Mouse (Mus musculus): ENCODE results near the gene Cd8a. TPM values are rescaled to one million over a fixed set of nuclear protein-coding genes. Genes with fewer than 3 reads are reported as not detected.
"Not testable (repeated sequence)": the region's sequence is repeated elsewhere in the genome, so short reads cannot be mapped to it uniquely, and the experiment has no call there.

The Cd8a gene
- polyA plus RNA-seq (2012; rRNA removed) (not detected in 2 replicates), polyA plus RNA-seq (2014; fragmentation: Nextera tagmentation; extraction: Ambion mirVana) (not detected in 2 replicates)

- WGBS (ENCODE audit: insufficient replicate concordance): 60% methylated on average over 14 of the region's 14 CpGs
- H3K9me3 ChIP-seq (ENCODE audit: control insufficient read depth, low read length): no peaks in the 10 kb centered on the region
- H3K36me3 ChIP-seq (replicated peaks; ENCODE audit: control insufficient read depth, insufficient read depth, low read depth): no peaks in the 10 kb centered on the region
- H3K9ac ChIP-seq (replicated peaks): no peak within 1 kb of the TSS
- H3K4me3 ChIP-seq (ENCODE audit: insufficient read depth in 1 of 2, low read depth in 2 of 2, low read length in 2 of 2): no peak within 1 kb of the TSS
- no peak for ATAC-seq (ENCODE audit: insufficient read depth)
- TF ChIP-seq EP300 (IDR thresholded peaks at IDR 0.05; ENCODE audit: low read depth): no peak
- TF ChIP-seq CTCF (IDR thresholded peaks at IDR 0.05; ENCODE audit: low read depth): no peak
- H3K27ac ChIP-seq: no peak within 1 kb of the TSS
- H3K4me2 ChIP-seq (ENCODE audit: low read depth): no peak within 1 kb of the TSS
- DNase-seq (ENCODE audit: low read depth in 3 of 3, low spot score in 3 of 3): no peak
- H3K4me1 ChIP-seq (replicated peaks; ENCODE audit: control insufficient read depth in 2 of 2, insufficient read depth in 2 of 2, low read length in 1 of 2): no peaks in the 10 kb centered on the region
- H3K27me3 ChIP-seq (ENCODE audit: control insufficient read depth, insufficient read depth, low read length): no peaks in the 10 kb centered on the region
Observed at GRCm38 (mm10) chr6:71373249-71373775, at the start of gene Cd8a. Cd8a (plus strand) TSS chr6:71373427.

DNA sequence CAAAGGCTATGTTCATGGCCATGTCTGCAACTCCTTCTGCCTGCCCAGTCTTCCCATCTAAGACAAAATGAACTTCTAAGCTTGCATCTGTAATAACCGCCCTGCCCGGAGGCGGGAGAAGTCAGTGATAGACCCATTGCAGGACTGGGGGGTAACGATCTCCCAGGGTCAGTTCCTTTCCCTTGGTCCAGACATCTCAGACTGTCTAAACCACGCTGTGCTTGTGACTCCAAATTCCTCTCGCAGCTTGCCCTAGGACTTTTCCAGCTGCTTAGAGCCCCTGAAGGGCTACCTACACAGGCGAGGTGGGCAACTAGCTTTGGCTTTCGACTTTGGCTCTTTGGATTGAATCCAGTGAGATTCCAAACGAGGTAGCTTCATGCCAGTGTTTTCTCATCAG is 48.4 kb upstream of the Cd8a start:
- no peak overlapping the region for H3K27ac ChIP-seq
- DNase-seq (ENCODE audit: low read depth in 3 of 3, low spot score in 3 of 3): no peak
- H3K4me2 ChIP-seq (ENCODE audit: low read depth): no peak overlapping the region
- ATAC-seq (ENCODE audit: insufficient read depth): no peak
- WGBS (ENCODE audit: insufficient replicate concordance): 70% methylated on average over 9 of the region's 9 CpGs
- no peaks in the 10 kb centered on the region for H3K9me3 ChIP-seq (ENCODE audit: control insufficient read depth, low read length)
- no peak overlapping the region for H3K4me3 ChIP-seq (ENCODE audit: insufficient read depth in 1 of 2, low read depth in 2 of 2, low read length in 2 of 2)
- TF ChIP-seq EP300 (IDR thresholded peaks at IDR 0.05; ENCODE audit: low read depth): no peak
- TF ChIP-seq CTCF (IDR thresholded peaks at IDR 0.05; ENCODE audit: low read depth): no peak
- no peak overlapping the region for H3K9ac ChIP-seq (replicated peaks)
- no peaks in the 10 kb centered on the region for H3K27me3 ChIP-seq (ENCODE audit: control insufficient read depth, insufficient read depth, low read length)
- H3K36me3 ChIP-seq (replicated peaks; ENCODE audit: control insufficient read depth, insufficient read depth, low read depth): no peaks in the 10 kb centered on the region
- no peaks in the 10 kb centered on the region for H3K4me1 ChIP-seq (replicated peaks; ENCODE audit: control insufficient read depth in 2 of 2, insufficient read depth in 2 of 2, low read length in 1 of 2)

DNA sequence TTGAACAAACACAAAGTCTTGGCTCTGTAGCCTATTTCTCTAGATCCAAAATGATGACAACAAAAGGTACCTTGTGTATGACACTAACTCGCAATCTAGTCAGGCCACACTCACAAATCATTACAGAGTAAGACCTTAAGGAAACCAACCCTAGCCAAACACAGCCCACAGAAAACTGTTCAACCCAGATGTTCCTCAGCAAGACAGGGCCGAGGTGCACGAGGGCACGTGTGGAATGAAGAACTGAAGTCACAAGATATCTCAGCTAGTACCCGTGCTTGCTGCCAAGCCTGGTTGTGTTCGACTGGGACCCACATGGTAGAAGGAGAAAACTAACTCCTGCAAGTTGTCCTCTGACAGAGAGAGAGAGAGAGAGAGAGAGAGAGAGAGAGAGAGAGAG is 43.3 kb upstream of the Cd8a start:
- no peak overlapping the region for H3K4me2 ChIP-seq (ENCODE audit: low read depth)
- DNase-seq (ENCODE audit: low read depth in 3 of 3, low spot score in 3 of 3): no peak
- no peaks in the 10 kb centered on the region for H3K4me1 ChIP-seq (replicated peaks; ENCODE audit: control insufficient read depth in 2 of 2, insufficient read depth in 2 of 2, low read length in 1 of 2)
- H3K9me3 ChIP-seq (ENCODE audit: control insufficient read depth, low read length): no peaks in the 10 kb centered on the region
- H3K27me3 ChIP-seq (ENCODE audit: control insufficient read depth, insufficient read depth, low read length): no peaks in the 10 kb centered on the region
- no peak overlapping the region for H3K27ac ChIP-seq
- TF ChIP-seq EP300 (IDR thresholded peaks at IDR 0.05; ENCODE audit: low read depth) (no peak), CTCF (IDR thresholded peaks at IDR 0.05; ENCODE audit: low read depth) (no peak)
- no peak overlapping the region for H3K4me3 ChIP-seq (ENCODE audit: insufficient read depth in 1 of 2, low read depth in 2 of 2, low read length in 2 of 2)
- WGBS (ENCODE audit: insufficient replicate concordance): 57% methylated on average over 6 of the region's 6 CpGs
- H3K9ac ChIP-seq (replicated peaks): no peak overlapping the region
- no peaks in the 10 kb centered on the region for H3K36me3 ChIP-seq (replicated peaks; ENCODE audit: control insufficient read depth, insufficient read depth, low read depth)
- no peak for ATAC-seq (ENCODE audit: insufficient read depth)

DNA sequence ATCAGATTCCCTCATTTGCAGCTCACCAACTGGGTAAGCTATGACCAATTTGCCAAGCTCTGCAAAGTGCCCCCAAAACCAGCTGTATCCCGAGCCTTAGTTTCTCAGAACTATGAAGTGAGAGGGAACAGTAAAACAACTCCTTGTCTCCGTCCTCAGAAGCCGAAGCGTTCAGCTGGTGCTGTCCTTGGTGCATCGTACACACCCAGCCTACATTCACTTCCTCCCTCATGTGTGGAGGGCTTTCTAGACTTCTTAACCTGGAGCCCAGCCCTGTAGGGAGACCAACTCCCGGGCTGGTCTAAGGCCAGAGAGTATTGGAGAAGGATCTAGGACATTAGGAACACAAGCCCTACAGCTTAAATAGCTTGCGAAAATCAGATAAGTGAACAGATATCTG is 42.7 kb upstream of the Cd8a start:
- ATAC-seq (ENCODE audit: insufficient read depth) (no peak), DNase-seq (ENCODE audit: low read depth in 3 of 3, low spot score in 3 of 3) (no peak)
- WGBS (ENCODE audit: insufficient replicate concordance): 64% methylated on average over 7 of the region's 7 CpGs
- H3K4me3 ChIP-seq (ENCODE audit: insufficient read depth in 1 of 2, low read depth in 2 of 2, low read length in 2 of 2): no peak overlapping the region
- H3K9ac ChIP-seq (replicated peaks): no peak overlapping the region
- H3K36me3 ChIP-seq (replicated peaks; ENCODE audit: control insufficient read depth, insufficient read depth, low read depth): no peaks in the 10 kb centered on the region
- no peaks in the 10 kb centered on the region for H3K4me1 ChIP-seq (replicated peaks; ENCODE audit: control insufficient read depth in 2 of 2, insufficient read depth in 2 of 2, low read length in 1 of 2)
- no peak for TF ChIP-seq EP300 (IDR thresholded peaks at IDR 0.05; ENCODE audit: low read depth)
- no peak for TF ChIP-seq CTCF (IDR thresholded peaks at IDR 0.05; ENCODE audit: low read depth)
- H3K27ac ChIP-seq: no peak overlapping the region
- H3K27me3 ChIP-seq (ENCODE audit: control insufficient read depth, insufficient read depth, low read length): no peaks in the 10 kb centered on the region
- H3K4me2 ChIP-seq (ENCODE audit: low read depth): no peak overlapping the region
- H3K9me3 ChIP-seq (ENCODE audit: control insufficient read depth, low read length): no peaks in the 10 kb centered on the region

DNA sequence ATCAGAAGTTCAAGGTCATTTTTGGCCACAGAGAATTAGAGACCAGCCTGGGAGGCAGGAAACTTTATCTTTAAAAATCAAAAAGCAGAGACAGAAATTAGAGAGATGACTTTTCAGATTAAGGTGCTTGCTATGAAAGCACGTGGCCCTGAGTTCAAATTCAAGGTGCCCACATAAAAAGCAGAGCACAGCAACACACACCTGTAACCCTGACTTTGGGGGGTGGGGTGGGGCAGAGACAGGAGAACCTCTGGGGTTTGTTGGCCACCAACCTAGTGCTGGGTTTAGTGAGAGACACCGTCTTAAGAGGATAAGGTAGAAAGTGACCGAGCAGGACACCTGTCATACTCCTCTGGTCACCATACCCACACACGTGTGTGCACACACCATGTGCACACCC is 41.7 kb upstream of the Cd8a start:
- H3K9ac ChIP-seq (replicated peaks); DNase-seq (ENCODE audit: low read depth in 3 of 3, low spot score in 3 of 3); H3K27ac ChIP-seq; H3K27me3 ChIP-seq (ENCODE audit: control insufficient read depth, insufficient read depth, low read length); H3K9me3 ChIP-seq (ENCODE audit: control insufficient read depth, low read length); H3K4me3 ChIP-seq (ENCODE audit: insufficient read depth in 1 of 2, low read depth in 2 of 2, low read length in 2 of 2); H3K36me3 ChIP-seq (replicated peaks; ENCODE audit: control insufficient read depth, insufficient read depth, low read depth); H3K4me1 ChIP-seq (replicated peaks; ENCODE audit: control insufficient read depth in 2 of 2, insufficient read depth in 2 of 2, low read length in 1 of 2); ATAC-seq (ENCODE audit: insufficient read depth); H3K4me2 ChIP-seq (ENCODE audit: low read depth): not testable (repeated sequence)
- WGBS (ENCODE audit: insufficient replicate concordance): 43% methylated on average over 1 of the region's 4 CpGs
